Comparison of ENCODE assay signal across 8 mouse cellular contexts in the genomic region with DNA sequence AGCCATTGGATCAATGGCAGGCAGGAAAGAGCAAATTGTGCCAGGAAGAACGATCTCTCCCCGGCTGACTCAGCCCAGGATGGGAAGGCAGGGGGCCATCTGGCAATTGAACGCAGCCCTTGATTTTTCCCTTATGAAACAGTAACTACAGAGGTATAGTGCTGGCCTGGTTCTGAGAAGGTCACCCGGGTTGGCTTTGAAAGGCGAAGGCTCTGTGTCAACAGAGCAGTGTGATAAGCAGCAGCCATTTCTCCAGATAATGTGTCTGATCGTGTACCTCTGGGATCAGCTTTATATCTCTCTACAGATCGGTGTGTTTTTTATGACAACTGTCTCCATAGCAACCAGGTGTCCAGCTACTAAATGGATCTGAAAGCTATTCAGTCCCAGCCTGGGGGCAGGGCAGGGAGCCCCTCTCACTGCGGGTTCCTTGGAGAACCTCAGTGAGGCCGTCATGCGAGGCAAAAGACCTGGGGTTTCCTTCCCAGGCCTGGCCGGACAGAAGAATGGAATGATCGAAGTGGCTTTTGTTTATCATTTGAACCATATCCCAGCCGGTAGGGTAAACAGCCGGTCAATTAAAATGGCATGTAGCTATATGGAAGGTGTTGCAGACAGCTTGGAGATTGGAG.
DNase-seq lines count a peak whose midpoint lies in the region; ATAC-seq and TF ChIP-seq lines count a peak whose summit lies in the region.
"Had no signal": no experiment of that assay in that cellular context is flagged by ENCODE, and none has a peak within 500 bp of the region (broad histone marks: within the 10 kb centered on the region; RNA-seq: fewer than 3 reads in every experiment).

No protein-coding gene starts in this region.

- H3K4me3 ChIP-seq in spleen, adult 2 months (ENCODE audit: extremely low read depth, insufficient read depth, insufficient read length) = no peak overlapping the region
- H3K4me3 ChIP-seq in embryonic facial prominence, embryonic 12.5 days = no peak overlapping the region
- H3K4me3 ChIP-seq in hindbrain, embryonic 12.5 days = no peak overlapping the region
- H3K4me3 ChIP-seq in midbrain, embryonic 10.5 days = 0 out of 2 replicates have a peak overlapping the region, but pooled peaks have one; percentile 27

- H3K27ac ChIP-seq in spleen, adult 2 months (ENCODE audit: insufficient read depth, low read length) = peak overlapping the region; percentile 40; the same call in 1 of the 2 replicates
- H3K27ac ChIP-seq in embryonic facial prominence, embryonic 12.5 days = peak overlapping the region; percentile 95
- peak overlapping the region; percentile 87 for H3K27ac ChIP-seq in hindbrain, embryonic 12.5 days
- H3K27ac ChIP-seq in midbrain, embryonic 10.5 days (replicated peaks) = peak overlapping the region; percentile 73
- H3K27ac ChIP-seq: macrophage had no signal

- TF ChIP-seq CTCF in spleen, adult 2 months (IDR thresholded peaks at IDR 0.05; ENCODE audit: extremely low read depth, insufficient read depth, insufficient read length, insufficient replicate concordance) = no peak

- no peak for DNase-seq in spleen, adult 2 months (ENCODE audit: low read depth in 1 of 2, low spot score in 2 of 2)
- DNase-seq in spleen, adult 18-20 months = no peak
- DNase-seq in midbrain, embryonic 10.5 days (ENCODE audit: low spot score) = no peak
- no peak for DNase-seq in gastrocnemius, postnatal 10 days
- DNase-seq in left cerebral cortex, postnatal 25 days (ENCODE audit: low spot score in 2 of 2) = no peak

- peaks cover 23% of the 10 kb centered on the region; the same call in 1 of the 2 replicates for H3K4me1 ChIP-seq in spleen, adult 2 months (ENCODE audit: control insufficient read depth, insufficient read depth, insufficient read length)
- peaks cover 71% of the 10 kb centered on the region for H3K4me1 ChIP-seq in embryonic facial prominence, embryonic 12.5 days
- H3K4me1 ChIP-seq in hindbrain, embryonic 12.5 days = peaks cover 68% of the 10 kb centered on the region
- H3K4me1 ChIP-seq in midbrain, embryonic 10.5 days = peaks cover 71% of the 10 kb centered on the region

- H3K4me2 ChIP-seq in embryonic facial prominence, embryonic 12.5 days (replicated peaks) = no peak overlapping the region
- H3K4me2 ChIP-seq in hindbrain, embryonic 12.5 days (replicated peaks) = peak overlapping the region; percentile 32

- no peaks in the 10 kb centered on the region for H3K9me3 ChIP-seq in embryonic facial prominence, embryonic 12.5 days
- no peaks in the 10 kb centered on the region for H3K9me3 ChIP-seq in hindbrain, embryonic 12.5 days (replicated peaks)
- no peaks in the 10 kb centered on the region for H3K9me3 ChIP-seq in midbrain, embryonic 10.5 days (replicated peaks)

- H3K36me3 ChIP-seq in spleen, adult 2 months (ENCODE audit: control insufficient read depth, insufficient read depth, low read length) = no peaks in the 10 kb centered on the region
- H3K36me3 ChIP-seq in embryonic facial prominence, embryonic 12.5 days = no peaks in the 10 kb centered on the region
- H3K36me3 ChIP-seq in hindbrain, embryonic 12.5 days = no peaks in the 10 kb centered on the region
- no peaks in the 10 kb centered on the region for H3K36me3 ChIP-seq in midbrain, embryonic 10.5 days

- no peaks in the 10 kb centered on the region for H3K27me3 ChIP-seq in spleen, adult 2 months (ENCODE audit: control insufficient read depth, insufficient read depth, low read length)
- no peaks in the 10 kb centered on the region for H3K27me3 ChIP-seq in embryonic facial prominence, embryonic 12.5 days
- H3K27me3 ChIP-seq in hindbrain, embryonic 12.5 days = no peaks in the 10 kb centered on the region
- H3K27me3 ChIP-seq in midbrain, embryonic 10.5 days (ENCODE audit: low read depth, poor library complexity, severe bottlenecking) = no peaks in the 10 kb centered on the region; the same call in 1 of the 2 replicates

- no peak for TF ChIP-seq POLR2A in spleen, adult 2 months (IDR thresholded peaks at IDR 0.05; ENCODE audit: low read depth, low read length)

- WGBS in spleen, adult 2 months = 74% methylated on average over 14 of the region's 14 CpGs
- 36% methylated on average over 14 of the region's 14 CpGs for WGBS in embryonic facial prominence, embryonic 12.5 days
- WGBS in hindbrain, embryonic 12.5 days = 37% methylated on average over 14 of the region's 14 CpGs
- WGBS in midbrain, embryonic 10.5 days = 59% methylated on average over 14 of the region's 14 CpGs

- no peak overlapping the region for H3K9ac ChIP-seq in embryonic facial prominence, embryonic 12.5 days
- H3K9ac ChIP-seq in hindbrain, embryonic 12.5 days = 0 out of 2 replicates have a peak overlapping the region, but pooled peaks have one; percentile 24

- intact Hi-C loops in left cerebral cortex, postnatal 25 days (cut with DNase I) = loop anchor here (10.0 kb wide), 1 partner anchor 213 kb away; no protein-coding TSS in a partner anchor

- no peak for ATAC-seq in embryonic facial prominence, embryonic 12.5 days (ENCODE audit: insufficient number of reproducible peaks, insufficient read depth, low FRiP score, low TSS enrichment)
- ATAC-seq in hindbrain, embryonic 12.5 days (ENCODE audit: low FRiP score) = no peak

Comparison
In these comparisons a context has a peak if more than half of its experiments do, and no peak if none do; other contexts are left out.
1. H3K27ac ChIP-seq: peak in every context shown above with its lines; median percentile 95 in embryonic facial prominence, embryonic 12.5 days; 87 in hindbrain, embryonic 12.5 days; 73 in midbrain, embryonic 10.5 days; 40 in spleen, adult 2 months.